Mouse (Mus musculus) neutrophil, adult 59 days (primary cell): ENCODE results near the gene Olfr154. TPM values are rescaled to one million over a fixed set of nuclear protein-coding genes. Genes with fewer than 3 reads are reported as not detected.

Experiments
- total RNA-seq, 2 experiments: library from RNA; stranded (reverse); gene quantifications; 1 replicate in 1 of 2; 2 replicates in 1 of 2; pipeline ENCODE4 v1.2.4; 2023

Olfr154 gene
- not detected for total RNA-seq

GRCm38 (mm10) chr2:85664355-85664754, at the start of gene Olfr154:
Gene Olfr154 (minus strand): TSS chr2:85664455.

GRCm38 (mm10) chr2:85689131-85689530, 24.9 kb upstream of the Olfr154 start, which contains the start of gene Olfr1008:
Gene Olfr1008 (plus strand): TSS chr2:85689431.

GRCm38 (mm10) chr2:85678667-85679066, 14.4 kb upstream of the Olfr154 start, which contains the start of gene Olfr1006:
Gene Olfr1006 (minus strand): TSS chr2:85678767.

GRCm38 (mm10) chr2:85650604-85651003, 13.7 kb downstream of the Olfr154 start, which contains the start of gene Olfr1002:
Gene Olfr1002 (minus strand): TSS chr2:85650704.

Other genes with a start within 250 kb of the Olfr154 start
- not detected for gene Olfr993, start 249.6 kb downstream of the Olfr154 start, total RNA-seq
- not detected for gene Olfr994, start 228.0 kb downstream of the Olfr154 start, total RNA-seq
- not detected for gene Olfr995, start 220.8 kb downstream of the Olfr154 start, total RNA-seq
- not detected for gene 4833423E24Rik, start 145.4 kb downstream of the Olfr154 start, total RNA-seq
- not detected for gene Olfr996, start 85.2 kb downstream of the Olfr154 start, total RNA-seq
- not detected for gene Olfr998, start 75.5 kb downstream of the Olfr154 start, total RNA-seq
- gene Olfr1000, start 52.6 kb downstream of the Olfr154 start, total RNA-seq = not detected
- not detected for gene Olfr1002, start 13.8 kb downstream of the Olfr154 start, total RNA-seq
- not detected for gene Olfr1006, start 14.3 kb upstream of the Olfr154 start, total RNA-seq
- not detected for gene Olfr1008, start 25.0 kb upstream of the Olfr154 start, total RNA-seq
- gene Olfr1009, start 51.0 kb upstream of the Olfr154 start, total RNA-seq = not detected
- not detected for gene Olfr1012, start 98.3 kb upstream of the Olfr154 start, total RNA-seq
- not detected for gene Olfr1013, start 102.6 kb upstream of the Olfr154 start, total RNA-seq
- not detected for gene Olfr1014, start 108.3 kb upstream of the Olfr154 start, total RNA-seq
- gene Olfr1015, start 117.6 kb upstream of the Olfr154 start, total RNA-seq = not detected
- gene Olfr1016, start 138.1 kb upstream of the Olfr154 start, total RNA-seq = not detected
- not detected for gene Olfr1018, start 154.0 kb upstream of the Olfr154 start, total RNA-seq
- not detected for gene Olfr1019, start 181.0 kb upstream of the Olfr154 start, total RNA-seq
- gene Olfr1020, start 182.6 kb upstream of the Olfr154 start, total RNA-seq = not detected
- gene Olfr1022, start 204.1 kb upstream of the Olfr154 start, total RNA-seq = not detected
- not detected for gene Olfr1023, start 221.2 kb upstream of the Olfr154 start, total RNA-seq
- not detected for gene Olfr1024, start 240.6 kb upstream of the Olfr154 start, total RNA-seq